Mouse (Mus musculus) spleen, adult 2 months (tissue): ENCODE data around the gene Them7.

ENCODE experiments used
- CTCF ChIP-seq: fragments of 200-500 bp; IDR thresholded peaks from 2 replicates; pipeline ENCODE4 v1.5.1; 2011; ENCODE audit warnings: mild to moderate bottlenecking, inconsistent platforms; ENCODE audit not compliant: insufficient read depth, insufficient read length, insufficient replicate concordance; ENCODE audit errors: extremely low read depth
- POLR2A ChIP-seq: fragments of 200-500 bp; IDR thresholded peaks from 2 replicates; pipeline ENCODE4 v1.6.1; 2011; ENCODE audit warnings: low read depth, low read length, inconsistent platforms

DNA sequence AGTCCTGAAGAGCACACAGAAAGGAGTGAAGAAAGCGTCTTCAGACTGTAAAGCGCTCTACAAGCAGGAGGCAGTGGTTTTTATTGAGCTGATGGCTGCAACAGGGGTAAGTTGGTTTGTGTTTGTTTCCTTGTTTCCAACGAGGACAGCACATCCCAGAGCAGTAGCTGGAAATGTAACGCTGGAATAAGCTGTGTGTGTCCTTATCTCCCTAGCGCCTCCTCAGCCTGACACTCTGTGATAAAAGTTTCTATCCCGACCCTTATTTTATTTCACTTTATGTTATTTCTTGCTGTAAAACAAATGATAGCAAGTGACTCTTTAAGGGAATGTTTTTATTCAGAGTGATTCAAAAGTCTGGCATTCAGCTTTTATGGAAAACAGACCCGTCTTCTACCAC, 11.3 kb upstream of the Them7 start:
- TF ChIP-seq CTCF (no peak), POLR2A (no peak)
